Mouse (Mus musculus): ENCODE measurements around the gene Eid2b. TPM values are rescaled to one million over a fixed set of nuclear protein-coding genes. Genes with fewer than 3 reads are reported as not detected.

Eid2b gene
- total and polyA plus RNA-seq, 3 experiments = 3.2 to 5.3 TPM; not detected in 1

Other genes starting within 250 kb of the Eid2b start
- 267 and 275 TPM in 2 replicates for gene Psmc4, start 227.6 kb upstream of the Eid2b start, total RNA-seq (2012; rRNA removed)
- gene Psmc4, start 227.6 kb upstream of the Eid2b start, polyA plus RNA-seq (2012; ENCODE audit: insufficient read depth in 1 of 2, insufficient read length in 2 of 2, low read depth in 1 of 2, low replicate concordance in 2 of 2, missing spikeins in 1 of 2) = 100 to 1,000 TPM in 1 of 2 experiments, not detected in 1; 286 TPM
- gene Fcgbp, start 206.5 kb upstream of the Eid2b start, total RNA-seq (2012; rRNA removed) = not detected in 2 replicates
- not detected for gene Fcgbp, start 206.5 kb upstream of the Eid2b start, polyA plus RNA-seq (2012; ENCODE audit: insufficient read depth in 1 of 2, insufficient read length in 2 of 2, low read depth in 1 of 2, low replicate concordance in 2 of 2, missing spikeins in 1 of 2)
- gene 9530053A07Rik, start 148.3 kb upstream of the Eid2b start, total RNA-seq (2012; rRNA removed) = not detected in 2 replicates
- gene 9530053A07Rik, start 148.3 kb upstream of the Eid2b start, polyA plus RNA-seq (2012; ENCODE audit: insufficient read depth in 1 of 2, insufficient read length in 2 of 2, low read depth in 1 of 2, low replicate concordance in 2 of 2, missing spikeins in 1 of 2) = not detected
- gene Fbl, start 108.0 kb upstream of the Eid2b start, total RNA-seq (2012; rRNA removed) = 262 and 268 TPM in 2 replicates
- 100 to 1,000 TPM in 1 of 2 experiments, not detected in 1; 819 TPM for gene Fbl, start 108.0 kb upstream of the Eid2b start, polyA plus RNA-seq (2012; ENCODE audit: insufficient read depth in 1 of 2, insufficient read length in 2 of 2, low read depth in 1 of 2, low replicate concordance in 2 of 2, missing spikeins in 1 of 2)
- 0.69 and 0.85 TPM in 2 replicates for gene Dyrk1b, start 98.3 kb upstream of the Eid2b start, total RNA-seq (2012; rRNA removed)
- under 1 TPM in 1 of 2 experiments, not detected in 1; 0.89 TPM for gene Dyrk1b, start 98.3 kb upstream of the Eid2b start, polyA plus RNA-seq (2012; ENCODE audit: insufficient read depth in 1 of 2, insufficient read length in 2 of 2, low read depth in 1 of 2, low replicate concordance in 2 of 2, missing spikeins in 1 of 2)
- not detected in 2 replicates for gene Eid2, start 9.9 kb upstream of the Eid2b start, total RNA-seq (2012; rRNA removed)
- not detected for gene Eid2, start 9.9 kb upstream of the Eid2b start, polyA plus RNA-seq (2012; ENCODE audit: insufficient read depth in 1 of 2, insufficient read length in 2 of 2, low read depth in 1 of 2, low replicate concordance in 2 of 2, missing spikeins in 1 of 2)
- not detected in 2 replicates for gene Selenov, start 13.4 kb downstream of the Eid2b start, total RNA-seq (2012; rRNA removed)
- not detected for gene Selenov, start 13.4 kb downstream of the Eid2b start, polyA plus RNA-seq (2012; ENCODE audit: insufficient read depth in 1 of 2, insufficient read length in 2 of 2, low read depth in 1 of 2, low replicate concordance in 2 of 2, missing spikeins in 1 of 2)
- gene Dll3, start 24.5 kb downstream of the Eid2b start, total RNA-seq (2012; rRNA removed) = 0.15 and 0.16 TPM in 2 replicates
- under 1 TPM in 1 of 2 experiments, not detected in 1; 0.57 TPM for gene Dll3, start 24.5 kb downstream of the Eid2b start, polyA plus RNA-seq (2012; ENCODE audit: insufficient read depth in 1 of 2, insufficient read length in 2 of 2, low read depth in 1 of 2, low replicate concordance in 2 of 2, missing spikeins in 1 of 2)
- 142 and 167 TPM in 2 replicates for gene Timm50, start 34.3 kb downstream of the Eid2b start, total RNA-seq (2012; rRNA removed)
- gene Timm50, start 34.3 kb downstream of the Eid2b start, polyA plus RNA-seq (2012; ENCODE audit: insufficient read depth in 1 of 2, insufficient read length in 2 of 2, low read depth in 1 of 2, low replicate concordance in 2 of 2, missing spikeins in 1 of 2) = 100 to 1,000 TPM in 1 of 2 experiments, not detected in 1; 216 TPM
- gene Supt5, start 61.0 kb downstream of the Eid2b start, total RNA-seq (2012; rRNA removed) = 63.3 and 66.0 TPM in 2 replicates
- gene Supt5, start 61.0 kb downstream of the Eid2b start, polyA plus RNA-seq (2012; ENCODE audit: insufficient read depth in 1 of 2, insufficient read length in 2 of 2, low read depth in 1 of 2, low replicate concordance in 2 of 2, missing spikeins in 1 of 2) = 100 to 1,000 TPM; 156 to 448 TPM
- gene Rps16, start 72.9 kb downstream of the Eid2b start, total RNA-seq (2012; rRNA removed) = 2,133 and 2,343 TPM in 2 replicates
- gene Rps16, start 72.9 kb downstream of the Eid2b start, polyA plus RNA-seq (2012; ENCODE audit: insufficient read depth in 1 of 2, insufficient read length in 2 of 2, low read depth in 1 of 2, low replicate concordance in 2 of 2, missing spikeins in 1 of 2) = 1,000 to 10,000 TPM; 1,661 to 1,740 TPM
- 1.1 and 1.8 TPM in 2 replicates for gene Plekhg2, start 94.9 kb downstream of the Eid2b start, total RNA-seq (2012; rRNA removed)
- gene Plekhg2, start 94.9 kb downstream of the Eid2b start, polyA plus RNA-seq (2012; ENCODE audit: insufficient read depth in 1 of 2, insufficient read length in 2 of 2, low read depth in 1 of 2, low replicate concordance in 2 of 2, missing spikeins in 1 of 2) = 1 to 10 TPM in 1 of 2 experiments, not detected in 1; 9.2 TPM
- 0.50 and 0.65 TPM in 2 replicates for gene Zfp36, start 102.5 kb downstream of the Eid2b start, total RNA-seq (2012; rRNA removed)
- 1 to 10 TPM in 1 of 2 experiments, not detected in 1; 2.8 TPM for gene Zfp36, start 102.5 kb downstream of the Eid2b start, polyA plus RNA-seq (2012; ENCODE audit: insufficient read depth in 1 of 2, insufficient read length in 2 of 2, low read depth in 1 of 2, low replicate concordance in 2 of 2, missing spikeins in 1 of 2)
- gene Med29, start 115.0 kb downstream of the Eid2b start, total RNA-seq (2012; rRNA removed) = 23.7 and 31.1 TPM in 2 replicates
- gene Med29, start 115.0 kb downstream of the Eid2b start, polyA plus RNA-seq (2012; ENCODE audit: insufficient read depth in 1 of 2, insufficient read length in 2 of 2, low read depth in 1 of 2, low replicate concordance in 2 of 2, missing spikeins in 1 of 2) = 10 to 100 TPM in 1 of 2 experiments, not detected in 1; 39.6 TPM
- 49.9 and 53.5 TPM in 2 replicates for gene Paf1, start 115.2 kb downstream of the Eid2b start, total RNA-seq (2012; rRNA removed)
- 100 to 1,000 TPM in 1 of 2 experiments, 10 to 100 TPM in 1; 99.9 to 645 TPM for gene Paf1, start 115.2 kb downstream of the Eid2b start, polyA plus RNA-seq (2012; ENCODE audit: insufficient read depth in 1 of 2, insufficient read length in 2 of 2, low read depth in 1 of 2, low replicate concordance in 2 of 2, missing spikeins in 1 of 2)
- 25.1 and 31.2 TPM in 2 replicates for gene Gmfg, start 159.7 kb downstream of the Eid2b start, total RNA-seq (2012; rRNA removed)
- gene Gmfg, start 159.7 kb downstream of the Eid2b start, polyA plus RNA-seq (2012; ENCODE audit: insufficient read depth in 1 of 2, insufficient read length in 2 of 2, low read depth in 1 of 2, low replicate concordance in 2 of 2, missing spikeins in 1 of 2) = 10 to 100 TPM in 1 of 2 experiments, not detected in 1; 25.0 TPM
- 1.2 and 1.9 TPM in 2 replicates for gene Lrfn1, start 174.2 kb downstream of the Eid2b start, total RNA-seq (2012; rRNA removed)
- 1 to 10 TPM in 1 of 2 experiments, not detected in 1; 5.8 TPM for gene Lrfn1, start 174.2 kb downstream of the Eid2b start, polyA plus RNA-seq (2012; ENCODE audit: insufficient read depth in 1 of 2, insufficient read length in 2 of 2, low read depth in 1 of 2, low replicate concordance in 2 of 2, missing spikeins in 1 of 2)
- gene Ifnl2, start 232.7 kb downstream of the Eid2b start, total RNA-seq (2012; rRNA removed) = not detected in 2 replicates
- gene Ifnl2, start 232.7 kb downstream of the Eid2b start, polyA plus RNA-seq (2012; ENCODE audit: insufficient read depth in 1 of 2, insufficient read length in 2 of 2, low read depth in 1 of 2, low replicate concordance in 2 of 2, missing spikeins in 1 of 2) = not detected
- gene Ifnl3, start 245.1 kb downstream of the Eid2b start, total RNA-seq (2012; rRNA removed) = not detected in 2 replicates
- not detected for gene Ifnl3, start 245.1 kb downstream of the Eid2b start, polyA plus RNA-seq (2012; ENCODE audit: insufficient read depth in 1 of 2, insufficient read length in 2 of 2, low read depth in 1 of 2, low replicate concordance in 2 of 2, missing spikeins in 1 of 2)

All from MEL (cell line).